Mouse (Mus musculus) forebrain, postnatal 0 days (tissue): ENCODE measurements around the gene Shox2. TPM values are rescaled to one million over a fixed set of nuclear protein-coding genes. Genes with fewer than 3 reads are reported as not detected.

Experiments used
- ATAC-seq: fragments of 200-750 bp; cut with Nextera tagmentation; 2 replicates; pipeline ENCODE4 v1.8.0; 2017; ENCODE audit warnings: mild to moderate bottlenecking, moderate library complexity
- DNase-seq: peaks from one replicate; pipeline ENCODE4 v3.0.0-alpha.2; 2015
- H3K27ac ChIP-seq: fragments of 300-500 bp; sonication (generic); 2 replicates; pipeline ENCODE4 v1.5.1; 2014; ENCODE audit warnings: low read depth, mild to moderate bottlenecking, antibody characterized with exemption, low read length, moderate library complexity, mixed read lengths
- H3K27me3 ChIP-seq: fragments of 300-500 bp; sonication (generic); 2 replicates; pipeline ENCODE4 v1.6.1; 2014; ENCODE audit warnings: mild to moderate bottlenecking, low read length, mixed read lengths; ENCODE audit not compliant: insufficient read depth
- H3K36me3 ChIP-seq: fragments of 300-500 bp; sonication (generic); 2 replicates; pipeline ENCODE4 v1.6.1; 2014; ENCODE audit warnings: mild to moderate bottlenecking, moderate library complexity; ENCODE audit not compliant: insufficient read depth
- H3K4me1 ChIP-seq: fragments of 300-500 bp; sonication (generic); 2 replicates; pipeline ENCODE4 v1.6.1; 2014; ENCODE audit warnings: antibody characterized with exemption; ENCODE audit not compliant: insufficient read depth
- H3K4me2 ChIP-seq: fragments of 300-500 bp; sonication (generic); 2 replicates; pipeline ENCODE4 v1.6.1; 2014; ENCODE audit warnings: low read depth, mild to moderate bottlenecking, moderate library complexity
- H3K4me3 ChIP-seq: fragments of 300-500 bp; sonication (generic); 2 replicates; pipeline ENCODE4 v1.5.1; 2014; ENCODE audit warnings: low read depth, low read length, mixed read lengths
- H3K9ac ChIP-seq: fragments of 300-500 bp; sonication (generic); 2 replicates; pipeline ENCODE4 v1.6.1; 2014; ENCODE audit warnings: mild to moderate bottlenecking
- H3K9me3 ChIP-seq: fragments of 300-500 bp; sonication (generic); 2 replicates; pipeline ENCODE4 v1.6.1; 2016; ENCODE audit warnings: low read length
- CTCF ChIP-seq: sonication (generic); IDR thresholded peaks from 2 replicates; pipeline ENCODE4 v1.5.1; 2016; ENCODE audit warnings: antibody characterized with exemption, control low read depth, low read depth
- whole genome bisulfite sequencing: fragments of 180-500 bp; shearing (Covaris S2); extraction: QIAGEN DNeasy Blood & Tissue Kit; methylation state at CpG from one replicate; pipeline ENCODE4 v1.1.7; 2014; 5-methylcytosine and 5-hydroxymethylcytosine counted together
- polyA plus RNA-seq: library from polyadenylated mRNA; unstranded; fragments of >200 nt; fragmentation: Nextera tagmentation; extraction: Ambion mirVana; gene quantifications from 2 replicates; pipeline ENCODE4 v1.2.1, GENCODE M21; 2015
- total RNA-seq: library from RNA; depleted of rRNA; stranded (reverse); fragments of >200 nt; gene quantifications from 2 replicates; pipeline ENCODE4 v1.2.3, GENCODE M21; 2014

Shox2 gene
- total and polyA plus RNA-seq, 2 experiments from 2014 or later, result 3.9 to 5.4 TPM

GRCm38 (mm10) chr3:66974501-66974900, 7.1 kb downstream of the Shox2 start:
- H3K9me3 ChIP-seq, result no peaks in the 10 kb centered on the region
- no peak overlapping the region for H3K4me3 ChIP-seq
- no peak overlapping the region for H3K27ac ChIP-seq
- 17% methylated on average over 3 of the region's 3 CpGs for WGBS
- ATAC-seq (peak; percentile 40; the same call in 1 of the 2 replicates), DNase-seq (peak; percentile 27)
- H3K27me3 ChIP-seq, result peaks cover 79% of the 10 kb centered on the region
- no peaks in the 10 kb centered on the region for H3K36me3 ChIP-seq
- no peaks in the 10 kb centered on the region for H3K4me1 ChIP-seq
- H3K9ac ChIP-seq, result no peak overlapping the region
- TF ChIP-seq CTCF, result no peak
- H3K4me2 ChIP-seq, result no peak overlapping the region

- peak; percentile 63 for ATAC-seq
- under 1% methylated on average over 59 of the region's 59 CpGs for WGBS
- no peak for TF ChIP-seq CTCF
- no peak overlapping the region for H3K27ac ChIP-seq
- no peaks in the 10 kb centered on the region for H3K36me3 ChIP-seq
- peak; percentile 60 for DNase-seq
- H3K9me3 ChIP-seq, result no peaks in the 10 kb centered on the region
- peak overlapping the region; percentile 20 for H3K4me3 ChIP-seq
- H3K27me3 ChIP-seq, result peaks cover 70% of the 10 kb centered on the region
- no peaks in the 10 kb centered on the region for H3K4me1 ChIP-seq
- peak overlapping the region; percentile 43 for H3K4me2 ChIP-seq
- no peak overlapping the region for H3K9ac ChIP-seq
Measured at GRCm38 (mm10) chr3:66973391-66973943, 8.1 kb downstream of the Shox2 start.

- Histone ChIP-seq H3K36me3 (no peaks in the 10 kb centered on the region), H3K27me3 (peaks cover 76% of the 10 kb centered on the region), H3K4me2 (no peak overlapping the region), H3K9ac (no peak overlapping the region), H3K9me3 (no peaks in the 10 kb centered on the region), H3K4me3 (no peak overlapping the region), H3K4me1 (no peaks in the 10 kb centered on the region), H3K27ac (no peak overlapping the region)
- peak; percentile 70 for DNase-seq
- no peak for ATAC-seq
- TF ChIP-seq CTCF, result no peak
- 6% methylated on average over 16 of the region's 16 CpGs for WGBS
Measured at GRCm38 (mm10) chr3:66972191-66972950, 9.2 kb downstream of the Shox2 start.

GRCm38 (mm10) chr3:66970661-66971331, 10.8 kb downstream of the Shox2 start:
- Histone ChIP-seq H3K4me2 (0 out of 2 replicates have a peak overlapping the region, but pooled peaks have one; percentile 1), H3K27ac (no peak overlapping the region), H3K36me3 (no peaks in the 10 kb centered on the region), H3K4me3 (0 out of 2 replicates have a peak overlapping the region, but pooled peaks have one; percentile 0), H3K4me1 (no peaks in the 10 kb centered on the region), H3K9me3 (no peaks in the 10 kb centered on the region), H3K27me3 (peaks cover 71% of the 10 kb centered on the region), H3K9ac (no peak overlapping the region)
- no peak for TF ChIP-seq CTCF
- ATAC-seq (no peak; the same call in 1 of the 2 replicates), DNase-seq (no peak)
- WGBS, result under 1% methylated on average over 29 of the region's 29 CpGs

GRCm38 (mm10) chr3:66970261-66970660, 11.3 kb downstream of the Shox2 start:
- TF ChIP-seq CTCF, result no peak

GRCm38 (mm10) chr3:66967508-66967907, 14.1 kb downstream of the Shox2 start:
- H3K4me3 ChIP-seq, result no peak overlapping the region
- no peak overlapping the region for H3K27ac ChIP-seq
- no peak for DNase-seq
- no peaks in the 10 kb centered on the region for H3K9me3 ChIP-seq
- H3K27me3 ChIP-seq, result peaks cover 49% of the 10 kb centered on the region
- H3K4me1 ChIP-seq, result no peaks in the 10 kb centered on the region
- H3K36me3 ChIP-seq, result no peaks in the 10 kb centered on the region
- ATAC-seq, result no peak
- TF ChIP-seq CTCF, result no peak
- H3K9ac ChIP-seq, result no peak overlapping the region
- 59% methylated on average over 4 of the region's 4 CpGs for WGBS
- H3K4me2 ChIP-seq, result no peak overlapping the region

More at GRCm38 (mm10) chr3:66970261-66970660, 11.3 kb downstream of the Shox2 start:
- ATAC-seq (no peak), DNase-seq (no peak)
- Histone ChIP-seq H3K27me3 (peaks cover 67% of the 10 kb centered on the region), H3K4me2 (no peak overlapping the region), H3K36me3 (no peaks in the 10 kb centered on the region), H3K27ac (no peak overlapping the region), H3K9me3 (no peaks in the 10 kb centered on the region), H3K4me1 (no peaks in the 10 kb centered on the region), H3K4me3 (no peak overlapping the region), H3K9ac (no peak overlapping the region)
- WGBS, result 8% methylated on average over 10 of the region's 10 CpGs

GRCm38 (mm10) chr3:66964884-66965283, 16.7 kb downstream of the Shox2 start:
- Histone ChIP-seq H3K27ac (no peak overlapping the region), H3K27me3 (peaks cover 26% of the 10 kb centered on the region), H3K9me3 (no peaks in the 10 kb centered on the region), H3K4me2 (no peak overlapping the region), H3K9ac (no peak overlapping the region), H3K4me3 (no peak overlapping the region), H3K36me3 (no peaks in the 10 kb centered on the region), H3K4me1 (no peaks in the 10 kb centered on the region)
- 36% methylated on average over 3 of the region's 3 CpGs for WGBS
- DNase-seq, result no peak
- no peak for ATAC-seq
- no peak for TF ChIP-seq CTCF
